Mouse (Mus musculus): ENCODE measurements around the gene Mrgprg. TPM values are rescaled to one million over a fixed set of nuclear protein-coding genes. Genes with fewer than 3 reads are reported as not detected.

Gene Mrgprg
- total RNA-seq, 2 experiments from 2014 or later, result not detected

DNA sequence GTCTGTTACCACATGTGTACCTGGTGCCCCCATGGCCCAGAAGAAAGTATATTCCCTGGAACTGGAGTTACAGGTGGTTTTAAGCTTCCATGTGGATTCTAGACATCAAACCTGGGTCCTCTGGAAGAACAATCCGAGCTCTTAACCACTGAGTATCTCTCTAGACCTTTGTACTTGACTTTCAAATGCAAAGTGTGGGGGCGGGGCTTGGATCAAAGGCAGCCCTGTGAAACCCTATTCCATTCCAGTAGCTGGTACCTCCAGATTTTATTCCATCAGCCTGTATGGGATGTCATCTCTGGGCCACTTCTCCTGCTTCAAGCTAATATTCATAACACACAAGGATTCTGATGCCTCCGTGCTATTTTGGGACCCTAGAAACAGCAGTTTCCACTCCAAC lies 9.3 kb upstream of the Mrgprg start:
- intact Hi-C loops (cut with DNase I), result no loop called here
- no peak overlapping the region for H3K27ac ChIP-seq
- no peak for TF ChIP-seq CTCF (IDR thresholded peaks at IDR 0.05)
- H3K4me3 ChIP-seq, result no peak overlapping the region
- no peak for DNase-seq (ENCODE audit: extremely low spot score in 1 of 2, low spot score in 2 of 2)

DNA sequence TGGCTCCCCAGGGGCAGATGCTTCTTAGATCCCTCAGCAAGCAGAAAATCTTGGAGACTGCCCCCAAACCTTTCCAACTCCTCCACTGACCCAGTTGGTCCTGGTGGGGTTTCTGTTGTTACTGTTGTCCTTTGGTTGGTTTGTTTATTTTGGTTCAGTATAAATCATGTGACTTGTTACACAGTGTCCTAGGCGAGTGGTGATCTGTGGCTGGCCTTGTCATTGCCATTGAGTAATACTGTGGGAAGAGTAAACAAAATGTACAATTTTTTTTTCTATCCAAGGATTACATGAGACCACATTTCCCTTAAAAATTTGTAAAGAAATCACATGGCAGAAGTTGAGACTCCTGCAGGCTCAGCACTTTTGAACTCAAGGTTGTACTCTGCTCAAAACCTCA lies 2.7 kb upstream of the Mrgprg start:
- no peak overlapping the region for H3K27ac ChIP-seq
- no peak for TF ChIP-seq CTCF (IDR thresholded peaks at IDR 0.05)
- DNase-seq (ENCODE audit: extremely low spot score in 1 of 2, low spot score in 2 of 2), result no peak
- no peak overlapping the region for H3K4me3 ChIP-seq
- intact Hi-C loops (cut with DNase I), result no loop called here

DNA sequence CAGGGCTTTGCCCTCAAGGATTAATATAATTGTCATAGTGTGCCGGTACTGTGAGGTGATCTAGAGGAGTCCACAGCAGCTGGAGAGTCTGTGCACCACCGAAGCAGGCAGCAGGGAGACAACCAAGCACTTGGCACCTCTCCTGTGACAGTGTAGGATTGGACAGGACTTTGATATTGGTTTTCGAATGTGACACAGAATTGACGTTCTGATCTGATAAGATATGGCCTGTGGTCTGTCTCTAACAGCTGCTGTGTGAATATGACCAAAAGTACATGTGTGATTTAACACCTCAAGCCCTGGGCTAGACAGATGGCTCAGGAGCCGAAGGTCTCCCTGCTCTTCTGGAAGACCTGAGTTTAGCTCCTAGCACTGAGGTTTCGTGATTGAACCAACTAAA lies 1.5 kb upstream of the Mrgprg start:
- TF ChIP-seq CTCF (IDR thresholded peaks at IDR 0.05), result no peak
- no peak for DNase-seq (ENCODE audit: extremely low spot score in 1 of 2, low spot score in 2 of 2)
- no peak overlapping the region for H3K27ac ChIP-seq
- H3K4me3 ChIP-seq, result no peak overlapping the region
- intact Hi-C loops (cut with DNase I), result no loop called here

DNA sequence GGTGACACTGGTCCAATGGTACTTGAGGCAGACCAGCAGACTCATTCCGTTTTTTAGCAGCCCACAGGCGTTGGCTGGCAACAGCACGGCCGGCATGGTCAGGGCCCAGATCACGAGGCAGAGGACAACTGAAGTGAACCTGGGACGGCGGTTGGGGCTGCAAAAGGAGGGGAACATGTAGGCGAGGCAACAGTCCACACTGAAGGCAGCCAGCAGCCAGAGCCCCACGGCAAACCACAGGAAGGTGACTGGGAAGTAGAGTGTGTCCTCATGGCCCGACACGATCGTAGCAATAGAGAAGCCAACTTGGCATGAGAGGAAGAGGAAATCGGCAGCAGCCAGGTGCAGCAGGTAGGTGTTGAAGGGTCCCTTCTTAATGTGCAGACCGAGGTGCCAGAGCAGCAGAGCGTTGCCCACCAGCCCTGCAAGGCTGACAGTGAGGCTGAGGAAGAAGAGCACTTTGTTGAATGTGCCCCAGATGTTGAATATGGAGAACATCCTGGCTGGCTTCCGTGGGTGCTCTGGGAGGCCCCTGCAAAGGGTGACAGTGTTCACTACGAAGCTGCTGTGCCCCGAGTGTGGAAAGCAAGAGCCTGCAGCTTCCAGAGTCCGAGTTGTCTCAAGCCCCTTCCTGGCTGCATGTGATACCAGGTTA lies 1.8 kb downstream of the Mrgprg start:
- no peak for TF ChIP-seq CTCF (IDR thresholded peaks at IDR 0.05)
- Histone ChIP-seq H3K27ac (no peak overlapping the region), H3K4me3 (no peak overlapping the region)
- intact Hi-C loops (cut with DNase I), result loop anchor here (1.0 to 5.0 kb wide), 3 partner anchors 59 to 293 kb away; partner anchors contain the start of genes Cars and Slc22a18
- DNase-seq (ENCODE audit: extremely low spot score in 1 of 2, low spot score in 2 of 2), result no peak

DNA sequence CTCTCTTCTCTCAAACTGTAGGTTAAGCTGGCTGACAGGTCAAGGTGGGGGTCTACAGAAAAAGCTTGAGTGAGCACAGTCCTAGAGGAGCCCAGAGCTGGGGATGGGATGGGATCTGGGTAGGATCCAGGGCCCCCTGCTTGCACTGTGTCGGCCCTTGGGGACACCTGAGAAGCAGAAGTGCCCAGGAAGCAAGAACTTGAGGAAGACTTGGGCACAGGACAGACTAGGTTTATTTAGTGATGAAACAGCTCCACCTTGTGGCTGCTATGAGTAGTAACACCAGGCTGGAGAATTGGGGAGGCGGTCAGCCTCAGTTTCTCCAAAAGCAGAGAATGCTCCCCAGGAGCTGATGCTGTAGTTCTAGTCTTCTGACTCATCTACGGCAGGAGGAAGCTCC lies 3.0 kb downstream of the Mrgprg start:
- no peak for DNase-seq (ENCODE audit: extremely low spot score in 1 of 2, low spot score in 2 of 2)
- Histone ChIP-seq H3K27ac (no peak overlapping the region), H3K4me3 (no peak overlapping the region)
- TF ChIP-seq CTCF (IDR thresholded peaks at IDR 0.05), result peak; percentile 82
- intact Hi-C loops (cut with DNase I), result loop anchor here (1.0 to 5.0 kb wide), 4 partner anchors 57 to 291 kb away; partner anchors contain the start of genes Cars and Slc22a18

DNA sequence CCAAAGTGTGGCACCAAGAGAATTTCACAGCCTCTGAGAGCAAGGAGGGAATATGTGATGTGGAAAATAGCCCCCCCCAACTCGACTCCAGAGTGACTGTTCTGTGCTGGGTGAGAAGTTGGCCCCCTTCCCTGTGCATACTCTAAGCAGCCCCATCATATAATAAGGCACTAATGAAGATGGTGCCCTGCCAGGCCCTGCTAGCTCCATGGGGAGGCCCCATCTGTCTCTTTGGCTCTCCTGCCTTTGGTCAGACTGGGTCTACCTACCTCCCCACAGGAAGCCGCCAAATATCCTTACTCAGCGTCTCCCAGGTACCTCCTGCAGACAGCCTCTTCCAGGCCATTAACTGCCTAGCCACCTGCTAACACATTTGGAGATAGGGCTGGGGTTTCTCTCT lies 7.8 kb downstream of the Mrgprg start:
- no peak for TF ChIP-seq CTCF (IDR thresholded peaks at IDR 0.05)
- H3K4me3 ChIP-seq, result no peak overlapping the region
- no peak for DNase-seq (ENCODE audit: extremely low spot score in 1 of 2, low spot score in 2 of 2)
- intact Hi-C loops (cut with DNase I), result no loop called here
- no peak overlapping the region for H3K27ac ChIP-seq

DNA sequence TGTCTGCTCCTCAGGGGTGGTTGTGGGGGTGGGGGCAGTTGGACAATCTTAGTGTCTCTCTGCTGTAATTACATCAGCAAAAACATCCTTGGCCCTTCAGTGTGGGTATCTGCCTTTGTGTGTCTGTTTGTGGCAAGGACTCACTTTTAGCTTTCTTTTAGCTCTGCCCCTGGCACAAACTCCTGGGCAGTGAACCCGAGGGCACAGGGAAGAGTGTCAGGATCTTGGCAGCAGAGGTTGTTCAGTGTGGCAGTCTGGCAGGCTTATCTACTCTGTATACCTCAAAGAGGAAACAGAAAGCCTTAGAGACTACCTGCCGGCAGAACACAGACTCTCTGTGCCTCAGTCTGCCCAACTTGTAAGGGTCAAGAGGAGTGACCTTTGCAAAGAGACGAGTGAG lies 9.1 kb downstream of the Mrgprg start:
- Histone ChIP-seq H3K27ac (no peak overlapping the region; the same call in 1 of the 2 replicates), H3K4me3 (no peak overlapping the region)
- no peak; the same call in 1 of the 2 replicates for TF ChIP-seq CTCF (IDR thresholded peaks at IDR 0.05)
- no peak for DNase-seq (ENCODE audit: extremely low spot score in 1 of 2, low spot score in 2 of 2)
- intact Hi-C loops (cut with DNase I), result no loop called here

DNA sequence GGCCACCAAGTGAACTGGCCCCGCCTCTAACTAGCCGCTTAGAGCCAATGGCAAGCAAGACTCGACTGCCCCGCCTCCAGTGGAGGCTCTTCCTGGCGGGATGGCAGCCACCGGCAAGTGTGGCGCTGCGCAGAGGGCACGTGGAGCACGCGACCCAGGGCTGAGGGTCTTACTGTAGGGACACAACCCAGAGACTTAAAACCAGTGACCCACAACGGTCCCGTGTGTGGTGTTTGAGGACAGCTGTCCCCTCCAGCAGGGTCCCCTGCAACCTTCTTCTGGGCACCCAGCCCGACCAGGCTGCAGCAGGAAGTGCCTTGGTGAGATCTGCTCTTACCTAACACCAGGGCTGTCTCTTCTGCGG lies 9.8 kb downstream of the Mrgprg start:
- peak; percentile 64 to 67 for DNase-seq (ENCODE audit: extremely low spot score in 1 of 2, low spot score in 2 of 2)

DNA sequence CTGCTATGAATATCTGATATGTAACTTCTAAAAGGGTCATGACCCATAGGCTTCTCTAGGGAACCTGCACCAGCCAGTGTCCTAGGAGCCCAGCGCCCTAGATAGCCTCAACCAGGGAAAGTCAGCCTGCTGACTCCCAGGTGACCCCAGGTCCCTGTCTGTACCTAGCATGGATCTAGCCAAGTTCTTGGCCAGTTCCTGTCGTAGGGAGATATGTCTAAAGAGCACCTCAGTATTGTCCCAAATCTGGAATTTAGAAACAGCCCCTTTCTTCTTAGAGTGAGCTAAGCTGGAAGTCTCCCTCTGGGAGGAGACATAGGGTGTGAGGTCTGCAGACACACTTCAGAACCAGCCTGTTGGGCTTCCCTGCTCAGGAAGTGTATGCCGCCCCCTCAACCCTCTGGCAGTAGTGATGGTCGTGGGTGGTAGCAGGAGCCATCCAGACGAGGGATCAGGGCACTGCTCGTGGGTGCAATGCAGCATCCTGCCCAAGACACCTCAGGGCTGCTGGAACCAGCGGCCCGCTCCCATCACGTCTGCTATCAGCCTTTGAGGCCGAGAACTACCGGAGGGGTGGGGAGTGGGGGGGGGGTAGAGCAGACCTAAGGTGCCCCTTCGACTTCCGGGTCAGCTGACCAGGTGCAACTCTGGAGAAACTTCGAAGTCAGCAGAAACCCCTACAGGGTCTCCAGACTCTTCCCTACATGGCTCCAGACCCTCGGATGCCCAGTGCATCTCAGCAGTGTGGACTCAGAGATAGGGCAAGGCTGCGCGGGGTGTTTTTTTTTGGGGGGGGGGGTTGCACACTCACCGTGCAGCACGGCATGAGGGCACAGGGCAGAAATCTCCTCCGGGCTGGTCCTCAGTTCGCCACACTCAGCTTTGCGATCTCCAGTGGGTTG lies 10.4 kb downstream of the Mrgprg start, which contains the start of gene Osbpl5:
TSS of gene Osbpl5 (minus strand) at position 861 of the 902 bp plus-strand sequence.
- peak; percentile 33 to 53 for DNase-seq (ENCODE audit: extremely low spot score in 1 of 2, low spot score in 2 of 2)
- Histone ChIP-seq H3K4me3 (peak within 1 kb of the TSS; percentile 32), H3K27ac (peak within 1 kb of the TSS; percentile 24; the same call in 1 of the 2 replicates)
- no peak for TF ChIP-seq CTCF (IDR thresholded peaks at IDR 0.05)
- intact Hi-C loops (cut with DNase I), result no loop called here

More for the DNA sequence above, 9.8 kb downstream of the Mrgprg start:
- Histone ChIP-seq H3K27ac (peak overlapping the region; percentile 24; the same call in 1 of the 2 replicates), H3K4me3 (peak overlapping the region; percentile 32)
- no peak; the same call in 1 of the 2 replicates for TF ChIP-seq CTCF (IDR thresholded peaks at IDR 0.05)
- intact Hi-C loops (cut with DNase I), result no loop called here

DNA sequence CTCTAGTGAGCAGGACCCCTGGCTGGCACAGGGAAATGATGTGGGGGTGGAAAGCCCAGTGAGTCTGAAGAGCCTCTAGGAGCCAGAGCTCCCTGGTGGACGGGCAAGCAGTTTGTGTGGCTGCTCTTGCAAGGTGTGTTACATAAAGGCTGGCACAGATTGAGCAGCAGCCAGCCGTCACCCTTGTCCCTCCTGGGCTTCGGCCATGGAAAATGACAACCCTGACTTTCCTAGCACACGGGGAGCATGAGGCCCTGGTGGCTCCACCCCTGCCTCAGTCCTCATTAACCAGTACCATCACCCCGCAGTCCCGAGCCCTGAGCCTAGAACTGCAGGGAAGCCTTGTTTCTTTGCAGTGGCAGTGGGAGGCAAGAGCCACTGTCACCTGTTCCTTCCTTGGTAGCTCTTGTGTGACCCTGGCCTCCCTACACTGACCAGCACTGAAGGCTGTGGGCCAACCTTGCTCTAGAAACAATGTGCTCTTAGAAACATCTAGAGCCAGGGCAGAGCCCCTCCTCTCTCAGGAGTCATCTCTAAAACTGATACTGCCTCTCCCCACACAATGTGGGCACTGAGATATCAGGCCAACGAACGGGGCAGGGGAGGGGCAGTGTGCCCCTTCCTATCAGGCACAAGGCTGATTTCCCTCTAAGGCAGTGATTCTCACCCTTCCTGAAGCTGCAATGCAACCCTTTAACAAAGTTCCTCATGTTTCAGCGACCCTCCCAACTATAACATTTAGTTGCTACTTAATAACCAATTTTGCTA lies 11.3 kb downstream of the Mrgprg start:
- intact Hi-C loops (cut with DNase I), result no loop called here
- no peak overlapping the region for H3K4me3 ChIP-seq
- H3K27ac ChIP-seq, result no peak overlapping the region
- DNase-seq (ENCODE audit: extremely low spot score in 1 of 2, low spot score in 2 of 2), result no peak
- no peak for TF ChIP-seq CTCF (IDR thresholded peaks at IDR 0.05)

DNA sequence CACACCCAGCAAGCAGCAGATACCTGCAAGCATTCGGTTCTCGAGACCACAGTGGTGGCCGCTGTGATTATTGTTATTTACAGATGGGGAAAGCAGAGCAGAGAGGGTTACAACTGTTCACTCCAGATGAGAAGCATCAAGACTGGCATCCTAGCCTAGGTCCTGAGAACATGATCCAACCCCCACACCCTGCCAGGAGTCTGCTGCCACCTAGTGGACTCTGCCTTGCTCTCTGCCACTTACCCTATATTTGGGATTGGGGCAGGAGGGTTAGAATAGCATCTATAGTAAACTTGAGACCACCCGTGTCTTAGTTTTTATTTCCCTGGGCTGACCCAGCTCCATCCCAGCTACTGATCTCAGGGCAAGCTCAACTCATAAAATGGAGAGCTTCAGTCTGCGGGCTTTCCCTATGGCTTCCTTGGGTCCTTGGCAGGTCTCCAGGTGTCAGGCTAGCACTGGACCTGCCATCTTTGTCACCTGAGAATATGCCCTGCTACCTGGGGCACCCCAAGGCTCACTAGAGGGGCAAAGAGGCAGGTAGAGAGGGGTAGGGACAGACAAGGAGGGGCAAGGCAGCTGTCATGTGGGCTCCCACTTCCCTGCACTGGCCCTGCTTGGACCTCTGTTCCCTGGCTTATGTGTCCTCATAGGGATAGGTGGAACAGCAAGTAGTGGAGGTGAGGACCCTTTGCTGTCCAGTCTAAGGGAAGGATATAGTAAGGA lies 12.6 kb downstream of the Mrgprg start:
- no peak overlapping the region for H3K27ac ChIP-seq
- no peak overlapping the region for H3K4me3 ChIP-seq
- peak in 1 of 2 experiments; percentile 65 for DNase-seq (ENCODE audit: extremely low spot score in 1 of 2, low spot score in 2 of 2)
- peak; percentile 85 for TF ChIP-seq CTCF (IDR thresholded peaks at IDR 0.05)
- intact Hi-C loops (cut with DNase I), result no loop called here
